ENCODE assay signal across 33 mouse cellular contexts in the genomic region with DNA sequence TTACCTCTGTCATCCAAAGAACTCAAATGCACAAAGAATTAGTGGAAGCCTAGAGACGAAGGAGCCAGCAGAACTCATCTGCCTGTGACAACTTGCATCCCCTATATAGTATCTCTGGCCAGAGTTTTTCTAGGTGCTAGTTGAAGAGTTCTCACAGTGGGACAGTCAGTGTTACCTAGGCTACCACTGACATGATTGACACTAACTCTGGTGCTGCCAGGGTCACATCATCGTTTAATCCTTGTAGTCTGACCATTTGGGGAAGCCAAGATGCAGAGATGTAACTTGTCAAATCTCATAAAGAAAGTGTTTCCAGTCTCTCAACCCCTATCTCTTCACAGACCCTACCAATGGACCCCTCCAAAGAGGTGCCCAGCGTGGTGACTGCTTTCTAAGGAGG. TPM values are rescaled to one million over a fixed set of nuclear protein-coding genes. Genes with fewer than 3 reads are reported as not detected.
A peak's percentile ranks its signal among the peaks of the same experiment; 100 is the strongest.
DNase-seq lines count a peak whose midpoint lies in the region; ATAC-seq and TF ChIP-seq lines count a peak whose summit lies in the region.
"Had no signal": no experiment of that assay in that cellular context is flagged by ENCODE, and none has a peak within 500 bp of the region (broad histone marks: within the 10 kb centered on the region; RNA-seq: fewer than 3 reads in every experiment).

No protein-coding gene starts in this region.

- no peak for ATAC-seq in heart, embryonic 15.5 days (replicated peaks; ENCODE audit: insufficient number of reproducible peaks, insufficient read depth, low FRiP score, low read depth)
- ATAC-seq in lung, embryonic 14.5 days (ENCODE audit: insufficient read depth) = no peak
- no peak for ATAC-seq in limb, embryonic 13.5 days (ENCODE audit: low FRiP score, low read depth)
- no peak for ATAC-seq in forebrain, embryonic 16.5 days
- ATAC-seq: forebrain, embryonic 14.5 days; intestine, postnatal 0 days had no signal

- H3K36me3 ChIP-seq in heart, adult 2 months (ENCODE audit: control insufficient read depth, insufficient read depth, low read length) = no peaks in the 10 kb centered on the region; the same call in 1 of the 2 replicates
- no peaks in the 10 kb centered on the region for H3K36me3 ChIP-seq in heart, embryonic 15.5 days
- no peaks in the 10 kb centered on the region for H3K36me3 ChIP-seq in lung, embryonic 14.5 days (ENCODE audit: insufficient read depth)
- no peaks in the 10 kb centered on the region for H3K36me3 ChIP-seq in limb, embryonic 13.5 days
- no peaks in the 10 kb centered on the region for H3K36me3 ChIP-seq in forebrain, embryonic 16.5 days (ENCODE audit: control insufficient read depth, insufficient read depth)
- H3K36me3 ChIP-seq: midbrain, embryonic 13.5 days; stomach, embryonic 15.5 days had no signal

- DNase-seq in heart, adult 2 months = no peak
- no peak for DNase-seq in heart, postnatal 36 days
- DNase-seq in heart, postnatal 14 days = no peak
- no peak for DNase-seq in lung, embryonic 14.5 days
- DNase-seq in lung, postnatal 4 days = no peak
- DNase-seq: right cerebral cortex, postnatal 25 days had no signal

- no peak overlapping the region for H3K4me2 ChIP-seq in heart, embryonic 15.5 days
- H3K4me2 ChIP-seq in lung, embryonic 14.5 days = no peak overlapping the region
- peak overlapping the region; percentile 14; the same call in 1 of the 2 replicates for H3K4me2 ChIP-seq in limb, embryonic 13.5 days (replicated peaks)
- H3K4me2 ChIP-seq in forebrain, embryonic 16.5 days (ENCODE audit: low read length) = no peak overlapping the region
- H3K4me2 ChIP-seq: hindbrain, embryonic 13.5 days; midbrain, embryonic 13.5 days; neural tube, embryonic 15.5 days; stomach, embryonic 15.5 days had no signal

- WGBS in heart, adult 2 months = 63% methylated on average over 3 of the region's 3 CpGs
- WGBS in heart, embryonic 15.5 days = 50% methylated on average over 3 of the region's 3 CpGs
- 64% methylated on average over 3 of the region's 3 CpGs for WGBS in lung, embryonic 14.5 days
- WGBS in limb, embryonic 13.5 days = 71% methylated on average over 3 of the region's 3 CpGs
- whole genome bisulfite sequencing in forebrain, embryonic 16.5 days = 73% methylated on average over 3 of the region's 3 CpGs

- H3K27me3 ChIP-seq in heart, adult 2 months (ENCODE audit: control insufficient read depth, insufficient read depth, low read length) = no peaks in the 10 kb centered on the region
- H3K27me3 ChIP-seq in heart, embryonic 15.5 days = peaks cover 43% of the 10 kb centered on the region
- no peaks in the 10 kb centered on the region for H3K27me3 ChIP-seq in lung, embryonic 14.5 days (ENCODE audit: insufficient read depth, low read length)
- no peaks in the 10 kb centered on the region for H3K27me3 ChIP-seq in limb, embryonic 13.5 days
- H3K27me3 ChIP-seq in forebrain, embryonic 16.5 days (replicated peaks; ENCODE audit: control insufficient read depth, insufficient read depth, low read length) = no peaks in the 10 kb centered on the region
- H3K27me3 ChIP-seq: hindbrain, embryonic 13.5 days; midbrain, embryonic 13.5 days; neural tube, embryonic 15.5 days; Patski; stomach, embryonic 15.5 days had no signal

- TF ChIP-seq CTCF in heart, adult 2 months (IDR thresholded peaks at IDR 0.05) = no peak
- TF ChIP-seq CTCF in lung, embryonic 14.5 days (IDR thresholded peaks at IDR 0.05; ENCODE audit: low read depth) = no peak

- no peak for TF ChIP-seq EP300 in heart, adult 2 months (IDR thresholded peaks at IDR 0.05; ENCODE audit: insufficient read depth, low read depth, low read length)

- no peaks in the 10 kb centered on the region for H3K79me2 ChIP-seq in heart, adult 2 months (replicated peaks; ENCODE audit: control insufficient read depth, insufficient read depth, low read length)

- H3K9me3 ChIP-seq in heart, embryonic 15.5 days (replicated peaks) = no peaks in the 10 kb centered on the region
- no peaks in the 10 kb centered on the region for H3K9me3 ChIP-seq in lung, embryonic 14.5 days (ENCODE audit: low read depth, low read length)
- no peaks in the 10 kb centered on the region for H3K9me3 ChIP-seq in limb, embryonic 13.5 days
- no peaks in the 10 kb centered on the region for H3K9me3 ChIP-seq in forebrain, embryonic 16.5 days (ENCODE audit: control insufficient read depth, low read length)
- H3K9me3 ChIP-seq: hindbrain, embryonic 13.5 days; megakaryocyte, embryonic 14.5 days; midbrain, embryonic 13.5 days; neural tube, embryonic 15.5 days; stomach, embryonic 15.5 days had no signal

- peaks cover 29% of the 10 kb centered on the region for H3K4me1 ChIP-seq in heart, adult 2 months (ENCODE audit: control insufficient read depth, insufficient read depth, low read length)
- H3K4me1 ChIP-seq in heart, embryonic 15.5 days (replicated peaks) = peaks cover 14% of the 10 kb centered on the region
- peaks cover 5% of the 10 kb centered on the region for H3K4me1 ChIP-seq in lung, embryonic 14.5 days (ENCODE audit: insufficient read depth)
- H3K4me1 ChIP-seq in limb, embryonic 13.5 days = peaks cover 14% of the 10 kb centered on the region
- H3K4me1 ChIP-seq in forebrain, embryonic 16.5 days (replicated peaks; ENCODE audit: control insufficient read depth, insufficient read depth, low read length) = no peaks in the 10 kb centered on the region

- H3K9ac ChIP-seq in heart, adult 2 months (ENCODE audit: low read depth, low read length) = no peak overlapping the region; the same call in 1 of the 2 replicates
- no peak overlapping the region for H3K9ac ChIP-seq in heart, embryonic 15.5 days
- no peak overlapping the region for H3K9ac ChIP-seq in lung, embryonic 14.5 days
- H3K9ac ChIP-seq in limb, embryonic 13.5 days = no peak overlapping the region
- H3K9ac ChIP-seq in forebrain, embryonic 16.5 days (replicated peaks; ENCODE audit: low read depth, low read length) = no peak overlapping the region
- H3K9ac ChIP-seq: hindbrain, embryonic 13.5 days; liver, embryonic 14.5 days; midbrain, embryonic 13.5 days; neural tube, embryonic 15.5 days; stomach, embryonic 15.5 days had no signal

- H3K4me3 ChIP-seq in heart, adult 2 months = no peak overlapping the region
- no peak overlapping the region for H3K4me3 ChIP-seq in heart, embryonic 15.5 days
- H3K4me3 ChIP-seq in lung, embryonic 14.5 days (ENCODE audit: low read depth, low read length) = no peak overlapping the region
- no peak overlapping the region for H3K4me3 ChIP-seq in limb, embryonic 13.5 days
- no peak overlapping the region for H3K4me3 ChIP-seq in forebrain, embryonic 16.5 days (replicated peaks; ENCODE audit: low read length)
- H3K4me3 ChIP-seq: hindbrain, embryonic 13.5 days; megakaryocyte, embryonic 14.5 days; midbrain, embryonic 13.5 days; neural tube, embryonic 15.5 days; stomach, embryonic 15.5 days had no signal

- no peak for TF ChIP-seq POLR2A in heart, adult 2 months (IDR thresholded peaks at IDR 0.05; ENCODE audit: insufficient read depth, low read depth, low read length)

- peak overlapping the region; percentile 85 for H3K27ac ChIP-seq in heart, adult 2 months
- H3K27ac ChIP-seq in heart, embryonic 15.5 days = 0 out of 2 replicates have a peak overlapping the region, but pooled peaks have one; percentile 22
- peak overlapping the region; percentile 19 for H3K27ac ChIP-seq in lung, embryonic 14.5 days (ENCODE audit: low read depth)
- H3K27ac ChIP-seq in limb, embryonic 13.5 days = no peak overlapping the region
- no peak overlapping the region for H3K27ac ChIP-seq in forebrain, embryonic 16.5 days (ENCODE audit: low read length)
- H3K27ac ChIP-seq: hindbrain, embryonic 13.5 days; liver, embryonic 14.5 days; midbrain, embryonic 13.5 days; neural tube, embryonic 15.5 days; stomach, embryonic 15.5 days had no signal

- intact Hi-C loops in heart, adult 2 months (cut with DNase I) = loop anchor here (5.0 kb wide), 1 partner anchor 156 kb away; no protein-coding TSS in a partner anchor
- intact Hi-C loops in heart, postnatal 36 days (cut with DNase I) = no loop called here
- intact Hi-C loops in heart, postnatal 14 days (cut with DNase I) = loop anchor here (2.0 kb wide), 2 partner anchors 75 to 89 kb away; a partner anchor contains a TSS

RNA-seq across cellular contexts. Expression of a gene that starts 19.3 kb away (rescaled TPM):
- 10 to 100 TPM; 29.9 to 41.5 TPM for total RNA-seq in heart, adult 2 months (2021)
- 24.6 and 37.7 TPM in 2 replicates for polyA plus RNA-seq in heart, adult 2 months (2012; rRNA removed)
- 10 to 100 TPM; 28.0 to 54.6 TPM for total RNA-seq in heart, postnatal 36 days (2021)
- 0.48 and 0.90 TPM in 2 replicates for polyA plus RNA-seq in heart, embryonic 15.5 days (2015; fragmentation: Nextera tagmentation; extraction: Ambion mirVana)
- 10 to 100 TPM; 27.9 to 29.4 TPM for total RNA-seq in heart, postnatal 14 days (2021)
- polyA plus RNA-seq in lung, embryonic 14.5 days (2014; fragmentation: Nextera tagmentation; extraction: Ambion mirVana) = 1.1 and 2.3 TPM in 2 replicates
- 0.59 and 0.72 TPM in 2 replicates for polyA plus RNA-seq in limb, embryonic 13.5 days (2015; fragmentation: Nextera tagmentation; extraction: Ambion mirVana)
- 2.7 and 3.1 TPM in 2 replicates for polyA plus RNA-seq in forebrain, embryonic 16.5 days (2015; fragmentation: Nextera tagmentation; extraction: Ambion mirVana)
- total RNA-seq: MEL; monocyte, adult 5-6 weeks had no signal
- polyA plus RNA-seq: liver, embryonic 14.5 days had no signal

RNA-seq across cellular contexts. Expression of a gene that starts 44.2 kb away (rescaled TPM):
- total RNA-seq in heart, adult 2 months (2021) = not detected
- not detected in 2 replicates for polyA plus RNA-seq in heart, adult 2 months (2012; rRNA removed)
- total RNA-seq in heart, postnatal 36 days (2021) = not detected
- not detected in 2 replicates for polyA plus RNA-seq in heart, embryonic 15.5 days (2015; fragmentation: Nextera tagmentation; extraction: Ambion mirVana)
- total RNA-seq in heart, postnatal 14 days (2021) = not detected
- not detected in 2 replicates for polyA plus RNA-seq in lung, embryonic 14.5 days (2014; fragmentation: Nextera tagmentation; extraction: Ambion mirVana)
- polyA plus RNA-seq in limb, embryonic 13.5 days (2015; fragmentation: Nextera tagmentation; extraction: Ambion mirVana) = not detected in 2 replicates
- not detected in 2 replicates for polyA plus RNA-seq in forebrain, embryonic 16.5 days (2015; fragmentation: Nextera tagmentation; extraction: Ambion mirVana)
- total RNA-seq: adrenal gland, postnatal 10 days; gastrocnemius, adult 18-20 months; gastrocnemius, postnatal 36 days; layer of hippocampus, adult 8-10 months; layer of hippocampus, postnatal 25 days; left cerebral cortex, adult 8-10 months; left cerebral cortex, postnatal 36 days; MEL; monocyte, adult 5-6 weeks had no signal
- polyA plus RNA-seq: embryonic facial prominence, embryonic 11.5 days; forebrain, embryonic 14.5 days; frontal cortex, adult 2 months; heart, embryonic 16.5 days; hindbrain, embryonic 13.5 days; intestine, postnatal 0 days; kidney, embryonic 14.5 days; liver, embryonic 14.5 days; lung, adult 2 months; midbrain, embryonic 13.5 days; neural tube, embryonic 15.5 days; Patski; stomach, embryonic 15.5 days; urinary bladder, adult 2 months had no signal

Comparison
In these comparisons a context has a peak if more than half of its experiments do, and no peak if none do; other contexts are left out.
1. H3K27ac ChIP-seq: peak in heart, adult 2 months (single experiment), heart, embryonic 15.5 days (single experiment) and lung, embryonic 14.5 days (single experiment); none in limb, embryonic 13.5 days (single experiment) and forebrain, embryonic 16.5 days (single experiment).